ENCODE assay signal across 25 mouse cellular contexts in genomic region chr6:97411327-97411726, GRCm38 (mm10).
"Had no signal": no experiment of that assay in that cellular context is flagged by ENCODE, and none has a peak within 500 bp of the region (broad histone marks: within the 10 kb centered on the region; RNA-seq: fewer than 3 reads in every experiment).

No protein-coding gene starts in this region.

- H3K9ac ChIP-seq: heart, embryonic 13.5 days; heart, embryonic 15.5 days; hindbrain, embryonic 12.5 days; hindbrain, embryonic 14.5 days; intestine, embryonic 15.5 days; limb, embryonic 12.5 days; liver, embryonic 13.5 days; liver, embryonic 15.5 days had no signal

- ATAC-seq: hindbrain, embryonic 16.5 days; inflammation-experienced regulatory T-cells, adult 6 months; intestine, embryonic 15.5 days; intestine, postnatal 0 days had no signal

- H3K4me3 ChIP-seq: heart, embryonic 13.5 days; heart, embryonic 15.5 days; hindbrain, embryonic 10.5 days; hindbrain, embryonic 12.5 days; intestine, embryonic 15.5 days; layer of hippocampus, adult 2 months; left cerebral cortex, adult 2 months; limb, embryonic 10.5 days; limb, embryonic 12.5 days; liver, embryonic 13.5 days; liver, embryonic 15.5 days had no signal

- H3K36me3 ChIP-seq: heart, embryonic 13.5 days; heart, embryonic 15.5 days; intestine, embryonic 15.5 days; limb, embryonic 10.5 days; limb, embryonic 12.5 days; liver, embryonic 13.5 days; liver, embryonic 15.5 days had no signal

- H3K9me3 ChIP-seq: heart, embryonic 13.5 days; heart, embryonic 15.5 days; hindbrain, embryonic 10.5 days; hindbrain, embryonic 12.5 days; intestine, embryonic 15.5 days; limb, embryonic 10.5 days; limb, embryonic 12.5 days; liver, embryonic 13.5 days; liver, embryonic 15.5 days had no signal

- H3K27ac ChIP-seq: hindbrain, embryonic 10.5 days; hindbrain, embryonic 12.5 days; hindbrain, embryonic 14.5 days; intestine, embryonic 15.5 days; layer of hippocampus, adult 2 months; left cerebral cortex, adult 2 months; limb, embryonic 10.5 days; limb, embryonic 12.5 days; liver, embryonic 13.5 days; liver, embryonic 15.5 days had no signal

- H3K4me2 ChIP-seq: heart, embryonic 11.5 days; heart, embryonic 13.5 days; heart, embryonic 15.5 days; hindbrain, embryonic 12.5 days; hindbrain, embryonic 14.5 days; intestine, embryonic 15.5 days; limb, embryonic 12.5 days; liver, embryonic 11.5 days; liver, embryonic 13.5 days; liver, embryonic 15.5 days had no signal

- DNase-seq: heart, adult 18-20 months; heart, postnatal 14 days; heart, postnatal 36 days; kidney, adult 18-20 months; kidney, adult 8-10 months; kidney, postnatal 10 days; kidney, postnatal 25 days; liver; liver, embryonic 13.5 days had no signal

- H3K27me3 ChIP-seq: heart, embryonic 15.5 days; hindbrain, embryonic 12.5 days; intestine, embryonic 15.5 days; limb, embryonic 12.5 days; liver, embryonic 13.5 days; liver, embryonic 15.5 days had no signal

- H3K4me1 ChIP-seq: limb, embryonic 12.5 days had no signal
